Mouse (Mus musculus) liver, embryonic 12.5 days (tissue): ENCODE measurements around the gene Stac3. TPM values are rescaled to one million over a fixed set of nuclear protein-coding genes. Genes with fewer than 3 reads are reported as not detected.

Experiments used
- ATAC-seq: fragments of 200-750 bp; cut with Nextera tagmentation; 2 replicates; pipeline ENCODE4 v1.8.0; 2017; ENCODE audit warnings: moderate number of reproducible peaks, mild to moderate bottlenecking, moderate library complexity
- H3K27ac ChIP-seq: fragments of 300-500 bp; sonication (generic); 2 replicates; pipeline ENCODE4 v1.5.1; 2016; ENCODE audit warnings: mild to moderate bottlenecking
- H3K27me3 ChIP-seq: fragments of 300-500 bp; sonication (generic); replicated peaks from 2 replicates; pipeline ENCODE4 v1.6.1; 2016; ENCODE audit warnings: mild to moderate bottlenecking, moderate library complexity
- H3K36me3 ChIP-seq: fragments of 300-500 bp; sonication (generic); 2 replicates; pipeline ENCODE4 v1.6.1; 2016; ENCODE audit warnings: mild to moderate bottlenecking, moderate library complexity
- H3K4me1 ChIP-seq: fragments of 300-500 bp; sonication (generic); 2 replicates; pipeline ENCODE4 v1.6.1; 2016
- H3K4me2 ChIP-seq: fragments of 300-500 bp; sonication (generic); 2 replicates; pipeline ENCODE4 v1.6.1; 2016; ENCODE audit warnings: mild to moderate bottlenecking, moderate library complexity
- H3K4me3 ChIP-seq: fragments of 300-500 bp; sonication (generic); 2 replicates; pipeline ENCODE4 v1.5.1; 2016; ENCODE audit warnings: mild to moderate bottlenecking, moderate library complexity
- H3K9ac ChIP-seq: fragments of 300-500 bp; sonication (generic); 2 replicates; pipeline ENCODE4 v1.6.1; 2016; ENCODE audit warnings: mild to moderate bottlenecking, moderate library complexity
- H3K9me3 ChIP-seq: fragments of 300-500 bp; sonication (generic); replicated peaks from 2 replicates; pipeline ENCODE4 v1.6.1; 2016; ENCODE audit warnings: mild to moderate bottlenecking, moderate library complexity
- WGBS: fragments of 180-500 bp; shearing (Covaris S2); methylation state at CpG from one replicate; pipeline ENCODE4 v1.1.7; 2016; ENCODE audit not compliant: insufficient replicate concordance; 5-methylcytosine and 5-hydroxymethylcytosine counted together
- polyA plus RNA-seq: library from polyadenylated mRNA; unstranded; fragments of >200 nt; fragmentation: Nextera tagmentation; extraction: Ambion mirVana; gene quantifications from 2 replicates; pipeline ENCODE4 v1.2.1, GENCODE M21; 2016

Gene Stac3
- polyA plus RNA-seq, 1 experiment from 2014 or later = 0.45 TPM

- Histone ChIP-seq H3K4me1 (peaks cover 21% of the 10 kb centered on the region), H3K36me3 (peaks cover 8% of the 10 kb centered on the region), H3K4me3 (peak within 1 kb of the TSS; percentile 41), H3K9me3 (no peaks in the 10 kb centered on the region), H3K4me2 (peak within 1 kb of the TSS; percentile 63), H3K27ac (no peak within 1 kb of the TSS), H3K27me3 (peaks cover 98% of the 10 kb centered on the region), H3K9ac (peak within 1 kb of the TSS; percentile 3; the same call in 1 of the 2 replicates)
- ATAC-seq = peak; percentile 5; the same call in 1 of the 2 replicates
- WGBS = 1% methylated on average over 64 of the region's 78 CpGs
Measured at GRCm38 (mm10) chr10:127534036-127534928, 32.8 kb downstream of the Stac3 start, which contains the start of gene Nxph4. TSS of gene Nxph4 (minus strand) at chr10:127534559.

GRCm38 (mm10) chr10:127534929-127535384 is 33.5 kb downstream of the Stac3 start:
- Histone ChIP-seq H3K36me3 (peaks cover 9% of the 10 kb centered on the region), H3K4me3 (0 out of 2 replicates have a peak overlapping the region, but pooled peaks have one; percentile 41), H3K4me1 (peaks cover 21% of the 10 kb centered on the region), H3K9ac (no peak overlapping the region), H3K4me2 (peak overlapping the region; percentile 63), H3K9me3 (no peaks in the 10 kb centered on the region), H3K27me3 (peaks cover 98% of the 10 kb centered on the region), H3K27ac (no peak overlapping the region)
- WGBS = 3% methylated on average over 30 of the region's 30 CpGs
- ATAC-seq = 0 out of 2 replicates have a peak, but pooled peaks have one; percentile 10

- Histone ChIP-seq H3K4me2 (no peak overlapping the region), H3K4me1 (peaks cover 16% of the 10 kb centered on the region), H3K9ac (no peak overlapping the region), H3K36me3 (peaks cover 25% of the 10 kb centered on the region), H3K4me3 (no peak overlapping the region), H3K27me3 (peaks cover 89% of the 10 kb centered on the region), H3K27ac (no peak overlapping the region), H3K9me3 (no peaks in the 10 kb centered on the region)
- WGBS = 11% methylated on average over 8 of the region's 8 CpGs
- ATAC-seq = no peak
Measured at GRCm38 (mm10) chr10:127536586-127537314, 35.3 kb downstream of the Stac3 start.

- Histone ChIP-seq H3K4me2 (no peak overlapping the region), H3K36me3 (peaks cover 36% of the 10 kb centered on the region), H3K4me1 (peaks cover 16% of the 10 kb centered on the region), H3K27ac (no peak overlapping the region), H3K9ac (no peak overlapping the region), H3K4me3 (no peak overlapping the region), H3K27me3 (peaks cover 80% of the 10 kb centered on the region), H3K9me3 (no peaks in the 10 kb centered on the region)
- no peak for ATAC-seq
- WGBS = 21% methylated on average over 7 of the region's 7 CpGs
Measured at GRCm38 (mm10) chr10:127537854-127538583, 36.5 kb downstream of the Stac3 start.

- no peak overlapping the region for H3K27ac ChIP-seq
- ATAC-seq = no peak
- H3K4me3 ChIP-seq = no peak overlapping the region
- no peak overlapping the region for H3K9ac ChIP-seq
- no peaks in the 10 kb centered on the region for H3K4me1 ChIP-seq
- WGBS = 70% methylated on average over 8 of the region's 8 CpGs
- no peaks in the 10 kb centered on the region for H3K9me3 ChIP-seq
- peaks cover 50% of the 10 kb centered on the region for H3K27me3 ChIP-seq
- H3K36me3 ChIP-seq = peaks cover 63% of the 10 kb centered on the region
- H3K4me2 ChIP-seq = no peak overlapping the region
Measured at GRCm38 (mm10) chr10:127541510-127541909, 40.0 kb downstream of the Stac3 start.

- peaks cover 44% of the 10 kb centered on the region for H3K27me3 ChIP-seq
- peaks cover 68% of the 10 kb centered on the region for H3K36me3 ChIP-seq
- no peaks in the 10 kb centered on the region for H3K4me1 ChIP-seq
- H3K9me3 ChIP-seq = no peaks in the 10 kb centered on the region
- no peak overlapping the region for H3K9ac ChIP-seq
- 83% methylated on average over 13 of the region's 13 CpGs for WGBS
- H3K4me2 ChIP-seq = no peak overlapping the region
- H3K4me3 ChIP-seq = no peak overlapping the region
- no peak for ATAC-seq
- no peak overlapping the region for H3K27ac ChIP-seq
Measured at GRCm38 (mm10) chr10:127542084-127542483, 40.6 kb downstream of the Stac3 start.

GRCm38 (mm10) chr10:127542720-127543119 is 41.2 kb downstream of the Stac3 start:
- Histone ChIP-seq H3K9me3 (no peaks in the 10 kb centered on the region), H3K9ac (no peak overlapping the region), H3K4me1 (no peaks in the 10 kb centered on the region), H3K27ac (no peak overlapping the region), H3K4me3 (no peak overlapping the region), H3K4me2 (no peak overlapping the region), H3K27me3 (peaks cover 38% of the 10 kb centered on the region), H3K36me3 (peaks cover 68% of the 10 kb centered on the region)
- ATAC-seq = no peak
- 56% methylated on average over 6 of the region's 6 CpGs for WGBS

GRCm38 (mm10) chr10:127543916-127544315 is 42.4 kb downstream of the Stac3 start:
- Histone ChIP-seq H3K36me3 (peaks cover 75% of the 10 kb centered on the region), H3K9me3 (no peaks in the 10 kb centered on the region), H3K9ac (no peak overlapping the region), H3K4me2 (no peak overlapping the region), H3K4me3 (no peak overlapping the region), H3K4me1 (no peaks in the 10 kb centered on the region), H3K27ac (no peak overlapping the region), H3K27me3 (peaks cover 28% of the 10 kb centered on the region)
- ATAC-seq = no peak
- 66% methylated on average over 3 of the region's 3 CpGs for WGBS

GRCm38 (mm10) chr10:127544375-127544774 is 42.9 kb downstream of the Stac3 start:
- no peak overlapping the region for H3K9ac ChIP-seq
- H3K4me3 ChIP-seq = no peak overlapping the region
- peaks cover 76% of the 10 kb centered on the region for H3K36me3 ChIP-seq
- H3K27ac ChIP-seq = no peak overlapping the region
- H3K4me2 ChIP-seq = no peak overlapping the region
- 82% methylated on average over 20 of the region's 20 CpGs for WGBS
- H3K9me3 ChIP-seq = no peaks in the 10 kb centered on the region
- no peaks in the 10 kb centered on the region for H3K4me1 ChIP-seq
- ATAC-seq = no peak
- peaks cover 26% of the 10 kb centered on the region for H3K27me3 ChIP-seq

GRCm38 (mm10) chr10:127546505-127546904 is 45.0 kb downstream of the Stac3 start:
- ATAC-seq = no peak
- H3K4me3 ChIP-seq = no peak overlapping the region
- H3K9me3 ChIP-seq = no peaks in the 10 kb centered on the region
- no peaks in the 10 kb centered on the region for H3K4me1 ChIP-seq
- WGBS = 63% methylated on average over 7 of the region's 7 CpGs
- H3K27me3 ChIP-seq = peaks cover 26% of the 10 kb centered on the region
- H3K4me2 ChIP-seq = no peak overlapping the region
- no peak overlapping the region for H3K27ac ChIP-seq
- H3K36me3 ChIP-seq = peaks cover 82% of the 10 kb centered on the region
- H3K9ac ChIP-seq = no peak overlapping the region

- H3K4me3 ChIP-seq = no peak overlapping the region
- no peaks in the 10 kb centered on the region for H3K4me1 ChIP-seq
- WGBS = 84% methylated on average over 15 of the region's 15 CpGs
- no peak for ATAC-seq
- no peaks in the 10 kb centered on the region for H3K9me3 ChIP-seq
- peaks cover 82% of the 10 kb centered on the region for H3K36me3 ChIP-seq
- no peak overlapping the region for H3K4me2 ChIP-seq
- no peak overlapping the region for H3K27ac ChIP-seq
- H3K9ac ChIP-seq = no peak overlapping the region
- peaks cover 20% of the 10 kb centered on the region for H3K27me3 ChIP-seq
Measured at GRCm38 (mm10) chr10:127548236-127548635, 46.8 kb downstream of the Stac3 start.
